Mouse (Mus musculus): Measurements from ENCODE around the gene Wdr59. TPM values are rescaled to one million over a fixed set of nuclear protein-coding genes. Genes with fewer than 3 reads are reported as not detected.

Wdr59 gene
- polyA plus RNA-seq (2017; shearing (Covaris generic)): 2.7 TPM

DNA sequence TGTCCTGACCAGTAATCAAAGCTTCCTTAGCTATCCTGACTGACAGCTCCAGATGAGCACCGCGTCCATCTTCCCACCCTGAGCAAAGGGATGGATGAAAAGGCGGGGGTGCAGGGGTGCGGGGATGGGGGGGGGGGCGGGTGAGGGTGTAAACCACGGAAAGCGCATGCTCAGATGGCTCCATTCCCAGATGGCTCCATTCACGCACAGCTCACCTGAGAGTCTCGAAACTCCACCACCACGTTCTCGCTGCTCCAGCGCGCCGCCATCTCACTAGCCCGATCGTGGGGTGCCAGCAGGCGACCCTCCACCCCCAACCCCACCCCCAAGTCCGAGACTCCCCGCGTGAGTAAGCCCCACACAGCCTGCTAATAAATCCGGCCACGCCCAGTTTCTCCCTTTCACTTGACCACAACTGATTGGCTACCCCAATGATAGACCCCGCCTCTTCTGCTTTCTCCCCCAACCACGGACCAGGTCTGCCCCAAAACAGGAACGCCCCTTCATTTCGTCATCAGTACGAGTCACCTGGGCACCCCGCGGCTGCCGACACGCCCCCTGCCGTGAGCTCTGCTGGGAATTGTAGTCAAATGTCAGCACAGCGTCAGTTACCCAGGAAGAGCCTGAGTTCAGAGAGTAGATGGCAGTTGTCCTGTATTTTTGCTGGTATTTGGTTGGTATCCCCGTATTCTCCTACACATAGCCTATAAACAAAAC, at the start of gene Wdr59:
Wdr59 (minus strand) TSS at position 380 of the 717 bp plus-strand sequence.

DNA sequence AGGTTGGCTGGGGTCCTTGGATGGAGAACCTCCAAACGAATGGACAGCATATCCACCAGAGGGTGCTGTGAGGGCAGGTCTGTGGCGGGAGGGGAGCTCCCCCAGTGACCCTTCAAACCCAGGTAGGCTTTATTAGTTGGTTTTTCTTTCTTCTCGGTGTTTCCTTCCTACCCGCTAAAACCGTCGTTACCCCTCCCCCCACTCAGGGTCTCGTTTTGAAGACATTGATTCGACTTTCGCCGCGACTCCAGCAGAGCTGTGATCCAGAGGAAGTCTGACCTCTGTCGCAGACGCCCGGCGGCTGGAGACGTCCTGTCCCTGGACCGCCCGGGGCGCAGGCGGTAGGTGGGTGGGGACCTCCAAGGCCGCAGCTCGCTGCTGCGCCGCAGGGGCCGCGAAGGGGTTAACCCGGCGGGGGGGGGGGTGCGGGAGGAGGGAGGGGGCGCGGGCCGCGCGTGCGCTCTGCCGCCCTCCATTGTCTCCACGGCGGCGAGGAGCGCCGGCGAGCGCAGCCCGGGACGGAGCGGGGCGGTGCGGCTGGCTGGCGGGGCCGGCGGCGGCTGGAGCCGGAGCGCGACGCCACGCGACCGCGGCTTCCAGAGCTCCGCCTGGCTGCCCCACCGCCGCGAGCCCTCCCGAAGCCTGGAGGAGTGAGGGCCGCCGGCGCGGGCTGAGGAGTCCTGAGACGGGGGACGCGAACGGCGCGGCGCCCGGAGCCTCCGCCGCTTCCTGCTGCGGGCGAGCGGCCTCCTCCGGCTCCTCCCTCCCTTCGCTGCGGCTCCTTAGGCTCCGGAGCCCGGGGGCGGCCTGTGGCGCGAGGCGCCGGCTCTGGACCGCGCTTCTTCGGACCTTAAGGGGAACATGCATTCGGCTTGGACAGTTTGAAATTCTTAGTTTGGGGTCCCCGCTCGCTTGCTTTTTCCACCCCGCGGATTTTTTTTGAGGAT, 14.4 kb upstream of the Wdr59 start, which contains the start of gene Znrf1:
Znrf1 (plus strand) TSS at position 67 of the 947 bp plus-strand sequence.

Other genes with a start within 250 kb of the Wdr59 start
- gene Rfwd3, start 221.9 kb downstream of the Wdr59 start, polyA plus RNA-seq (2017; shearing (Covaris generic)): 30.6 TPM
- 5.2 TPM for gene Mlkl, start 183.9 kb downstream of the Wdr59 start, polyA plus RNA-seq (2017; shearing (Covaris generic))
- not detected for gene Fa2h, start 128.3 kb downstream of the Wdr59 start, polyA plus RNA-seq (2017; shearing (Covaris generic))
- gene Znrf1, start 14.0 kb upstream of the Wdr59 start, polyA plus RNA-seq (2017; shearing (Covaris generic)): 128 TPM
- 0.39 TPM for gene Ldhd, start 108.3 kb upstream of the Wdr59 start, polyA plus RNA-seq (2017; shearing (Covaris generic))
- 13.3 TPM for gene Zfp1, start 121.3 kb upstream of the Wdr59 start, polyA plus RNA-seq (2017; shearing (Covaris generic))
- gene Ctrb1, start 168.9 kb upstream of the Wdr59 start, polyA plus RNA-seq (2017; shearing (Covaris generic)): not detected
- gene Bcar1, start 221.7 kb upstream of the Wdr59 start, polyA plus RNA-seq (2017; shearing (Covaris generic)): 0.29 TPM

Measured in effector memory CD4-positive, alpha-beta T cell, adult 7 months (primary cell).